Mouse (Mus musculus): ENCODE measurements at regions not wholly inside any gene's neighbourhood (a gene's known extent, or its start where the extent isn't known, plus 50 kb on each side); places are given as distances from the start of the nearest gene placed in this dataset.

GRCm38 (mm10) chr4:87647932-87648911 is 384.9 kb downstream of the Mllt3 start:
- Histone ChIP-seq H3K79me2 (replicated peaks; ENCODE audit: control insufficient read depth, extremely low read depth, insufficient read depth, poor library complexity, severe bottlenecking) (no peaks in the 10 kb centered on the region), H3K9me3 (replicated peaks; ENCODE audit: low read length) (peaks cover 7% of the 10 kb centered on the region), H3K9ac (ENCODE audit: insufficient read depth, low read depth) (no peak overlapping the region), H3K4me3 (replicated peaks in 1 of 3; ENCODE audit: low read depth in 2 of 3, low read length in 2 of 3, poor library complexity in 1 of 3) (peak overlapping the region in 1 of 3 experiments; percentile 13), H3K27me3 (replicated peaks) (no peaks in the 10 kb centered on the region), H3K4me1 (ENCODE audit: control insufficient read depth in 1 of 2, insufficient read depth in 2 of 2) (peaks cover 2 to 9% of the 10 kb centered on the region in 2 experiments; a peak in 3 of 4 replicates), H3K36me3 (replicated peaks in 1 of 2; ENCODE audit: control insufficient read depth in 1 of 2, insufficient read depth in 1 of 2, low read length in 1 of 2) (no peaks in the 10 kb centered on the region), H3K4me2 (ENCODE audit: insufficient read depth, low read depth, poor library complexity, severe bottlenecking) (peak overlapping the region; percentile 80), H3K27ac (ENCODE audit: insufficient read depth, low read depth) (no peak overlapping the region)
- TF ChIP-seq CTCF (conservative IDR thresholded peaks at IDR 0.05 in 1 of 2, IDR thresholded peaks at IDR 0.05 in 1 of 2; ENCODE audit: low read depth in 2 of 2, low read length in 2 of 2) (no peak), CHD2 (IDR thresholded peaks at IDR 0.05; ENCODE audit: low read length) (no peak), POLR2A (IDR thresholded peaks at IDR 0.05; ENCODE audit: low read depth, low read length) (no peak), RAD21 (IDR thresholded peaks at IDR 0.05; ENCODE audit: low read depth, low read length) (no peak), ETS1 (conservative IDR thresholded peaks at IDR 0.05; ENCODE audit: low read depth, low read length) (no peak), E2F4 (IDR thresholded peaks at IDR 0.05; ENCODE audit: insufficient replicate concordance, low read depth, low read length) (no peak)
- in situ Hi-C loops (cut with MboI; ENCODE audit: low pct_ligation_motif_present, low pct_unique_long_range_greater_than_20kb, low sequenced_read_pairs) (no loop called here), dilution Hi-C loops (cut with MboI; ENCODE audit: extremely low pct_ligation_motif_present, extremely low pct_unique_long_range_greater_than_20kb, low sequenced_read_pairs) (no loop called here)
- peak; percentile 43 for DNase-seq (ENCODE audit: extremely low read depth)

GRCm38 (mm10) chr4:87642002-87642401 is 391.2 kb downstream of the Mllt3 start:
- no peak overlapping the region for H3K4me3 ChIP-seq (replicated peaks in 1 of 3; ENCODE audit: low read depth in 2 of 3, low read length in 2 of 3, poor library complexity in 1 of 3)
- TF ChIP-seq ELF1 (IDR thresholded peaks at IDR 0.05; ENCODE audit: low read depth, low read length) (no peak), ETS1 (conservative IDR thresholded peaks at IDR 0.05; ENCODE audit: low read depth, low read length) (no peak), TBP (conservative IDR thresholded peaks at IDR 0.05; ENCODE audit: low read depth, low read length) (no peak), RCOR1 (conservative IDR thresholded peaks at IDR 0.05; ENCODE audit: low read depth, low read length) (no peak), BHLHE40 (IDR thresholded peaks at IDR 0.05; ENCODE audit: low read depth, low read length) (no peak), USF1 (IDR thresholded peaks at IDR 0.05; ENCODE audit: low read depth, low read length) (no peak), GABPA (IDR thresholded peaks at IDR 0.05; ENCODE audit: insufficient replicate concordance, low read depth, low read length) (no peak), MYC (IDR thresholded peaks at IDR 0.05; ENCODE audit: low read depth, low read length) (no peak), SMC3 (IDR thresholded peaks at IDR 0.05; ENCODE audit: low read depth, low read length) (no peak), UBTF (IDR thresholded peaks at IDR 0.05; ENCODE audit: low read depth, low read length) (no peak), IRF4 (IDR thresholded peaks at IDR 0.05; ENCODE audit: low read depth, low read length) (no peak), RAD21 (IDR thresholded peaks at IDR 0.05; ENCODE audit: low read depth, low read length) (no peak), ZNF384 (IDR thresholded peaks at IDR 0.05; ENCODE audit: low read depth, low read length) (no peak), POLR2AphosphoS2 (IDR thresholded peaks at IDR 0.05; ENCODE audit: low read depth, low read length) (no peak), MAZ (IDR thresholded peaks at IDR 0.05; ENCODE audit: low read depth, low read length) (no peak), SIN3A (IDR thresholded peaks at IDR 0.05; ENCODE audit: low read length) (no peak), EP300 (IDR thresholded peaks at IDR 0.05; ENCODE audit: low read length) (no peak), CHD2 (IDR thresholded peaks at IDR 0.05; ENCODE audit: low read length) (no peak), CHD1 (IDR thresholded peaks at IDR 0.05; ENCODE audit: low read depth, low read length) (no peak), ZMIZ1 (IDR thresholded peaks at IDR 0.05; ENCODE audit: low read depth, low read length) (no peak)
- no peak overlapping the region for H3K4me2 ChIP-seq (ENCODE audit: insufficient read depth, low read depth, poor library complexity, severe bottlenecking)
- no peaks in the 10 kb centered on the region for H3K79me2 ChIP-seq (replicated peaks; ENCODE audit: control insufficient read depth, extremely low read depth, insufficient read depth, poor library complexity, severe bottlenecking)
- H3K9ac ChIP-seq (ENCODE audit: insufficient read depth, low read depth): no peak overlapping the region
- no peak for DNase-seq (ENCODE audit: extremely low read depth)
- no peaks in the 10 kb centered on the region for H3K27me3 ChIP-seq (replicated peaks)
- no peaks in the 10 kb centered on the region for H3K4me1 ChIP-seq (ENCODE audit: control insufficient read depth in 1 of 2, insufficient read depth in 2 of 2)
- peaks cover 7% of the 10 kb centered on the region for H3K9me3 ChIP-seq (replicated peaks; ENCODE audit: low read length)
- in situ Hi-C loops (cut with MboI; ENCODE audit: low pct_ligation_motif_present, low pct_unique_long_range_greater_than_20kb, low sequenced_read_pairs): no loop called here
- dilution Hi-C loops (cut with MboI; ENCODE audit: extremely low pct_ligation_motif_present, extremely low pct_unique_long_range_greater_than_20kb, low sequenced_read_pairs): no loop called here
- H3K27ac ChIP-seq (ENCODE audit: insufficient read depth, low read depth): no peak overlapping the region
- H3K36me3 ChIP-seq (replicated peaks in 1 of 2; ENCODE audit: control insufficient read depth in 1 of 2, insufficient read depth in 1 of 2, low read length in 1 of 2): no peaks in the 10 kb centered on the region
